Mouse (Mus musculus) ES-Bruce4 (cell line): ENCODE measurements at regions not wholly inside any gene's neighbourhood (a gene's known extent, or its start where the extent isn't known, plus 50 kb on each side); places are given as distances from the start of the nearest gene placed in this dataset.

ENCODE experiments used
- CTCF ChIP-seq: IDR thresholded peaks from one replicate; pipeline ENCODE4 v1.8.1; 2011; ENCODE audit warnings: low read depth, low read length
- EP300 ChIP-seq: IDR thresholded peaks from 2 replicates; pipeline ENCODE4 v1.6.1; 2011; ENCODE audit warnings: low read depth, low read length; ENCODE audit not compliant: insufficient read depth

- no peak for TF ChIP-seq CTCF
- no peak for TF ChIP-seq EP300
Measured at GRCm38 (mm10) chr12:27513253-27513652, 170.9 kb upstream of the Sox11 start.
